Mouse (Mus musculus) thymus, adult 2 months (tissue): ENCODE data around the gene Foxo4.

Experiments used
- CTCF ChIP-seq: fragments of 200-500 bp; IDR thresholded peaks from 2 replicates; pipeline ENCODE4 v1.5.1; 2012; ENCODE audit warnings: mild to moderate bottlenecking, control low read depth, low read length, moderate library complexity, borderline replicate concordance; ENCODE audit not compliant: control insufficient read depth, poor library complexity, insufficient read depth; ENCODE audit errors: extremely low read depth
- POLR2A ChIP-seq: fragments of 200-500 bp; IDR thresholded peaks from 2 replicates; pipeline ENCODE4 v1.6.1; 2012; ENCODE audit warnings: mild to moderate bottlenecking, low read length, control low read depth, moderate library complexity; ENCODE audit not compliant: control insufficient read depth, poor library complexity, insufficient read depth; ENCODE audit errors: extremely low read depth

GRCm38 (mm10) chrX:101300427-101301030 lies 46.2 kb downstream of the Foxo4 start:
- TF ChIP-seq POLR2A (no peak), CTCF (no peak)
